Mouse (Mus musculus) ES-E14 (cell line): ENCODE measurements around the gene Rimklb.

Experiments
- CHD2 ChIP-seq: IDR thresholded peaks from 2 replicates; pipeline ENCODE4 v1.6.1; 2014; ENCODE audit warnings: mild to moderate bottlenecking, low read depth, low read length, inconsistent platforms
- HCFC1 ChIP-seq: IDR thresholded peaks from 2 replicates; pipeline ENCODE4 v1.6.1; 2012; ENCODE audit warnings: low read length, inconsistent platforms, borderline replicate concordance; ENCODE audit not compliant: insufficient read depth

DNA sequence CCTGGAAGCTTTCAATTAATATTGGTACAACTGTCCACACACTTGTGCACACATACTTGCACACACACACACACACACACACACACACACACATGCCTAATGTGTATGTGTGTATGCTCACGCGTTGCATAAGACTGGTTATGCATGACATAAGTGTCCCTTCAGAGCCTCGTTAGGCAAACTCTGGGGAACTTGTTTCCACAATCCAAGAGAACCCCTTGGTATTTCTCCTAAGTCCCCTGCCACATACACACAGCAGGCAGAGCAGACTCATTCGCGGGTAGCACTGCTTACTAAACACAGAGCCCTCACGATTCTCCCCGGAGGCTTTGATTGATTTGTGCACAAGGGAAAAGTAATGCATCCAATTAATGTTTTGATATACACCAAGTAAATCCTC, 81.5 kb downstream of the Rimklb start:
- no peak for TF ChIP-seq CHD2
- no peak for TF ChIP-seq HCFC1
